In the genomic region with DNA sequence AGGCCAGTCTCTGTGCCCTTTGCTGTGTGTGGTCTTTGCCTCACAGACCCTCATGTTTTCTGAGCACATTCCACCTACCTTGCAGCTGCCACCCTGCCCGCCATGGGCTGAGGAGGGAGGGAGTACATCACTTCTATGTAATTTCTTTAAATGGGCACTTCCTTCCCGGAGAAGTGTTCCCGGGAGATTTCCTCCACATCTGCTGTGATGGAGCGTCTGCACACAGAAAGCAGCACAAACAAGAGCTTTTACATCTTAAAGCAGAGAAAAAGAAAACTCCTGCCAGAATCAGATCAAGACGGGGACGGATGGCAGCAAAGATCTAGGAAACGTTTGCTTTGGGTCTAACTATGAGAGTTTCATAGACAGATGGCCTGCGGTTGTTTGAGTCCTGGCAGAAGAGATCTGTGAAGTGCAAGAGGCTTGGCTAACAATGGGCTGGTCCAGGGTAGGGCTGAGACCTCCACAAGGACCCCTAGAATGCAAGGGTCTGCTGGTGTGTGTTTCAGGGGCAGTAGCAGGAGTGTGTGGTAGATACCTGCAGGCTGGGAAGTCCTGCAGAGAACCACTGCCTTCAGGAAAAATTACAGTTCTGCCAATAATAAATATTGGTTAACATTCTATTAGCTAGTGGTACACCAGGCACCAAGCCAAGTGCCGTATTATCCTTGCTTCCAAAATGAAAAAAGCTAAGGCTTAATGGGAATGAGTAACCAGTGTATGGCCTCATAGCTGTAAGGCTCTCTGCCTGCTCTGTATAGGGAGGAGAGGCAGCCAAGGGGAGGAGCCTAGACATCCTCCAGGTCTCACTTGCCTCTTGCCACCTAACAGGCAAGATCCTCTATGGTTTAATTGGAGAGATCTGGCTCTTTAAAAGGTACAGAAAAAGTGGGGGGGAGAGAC, we compare ENCODE assay signal across 11 mouse cellular contexts. TPM values are rescaled to one million over a fixed set of nuclear protein-coding genes. Genes with fewer than 3 reads are reported as not detected.
DNase-seq lines count a peak whose midpoint lies in the region; ATAC-seq and TF ChIP-seq lines count a peak whose summit lies in the region.
"Had no signal": no experiment of that assay in that cellular context is flagged by ENCODE, and none has a peak within 500 bp of the region (broad histone marks: within the 10 kb centered on the region; RNA-seq: fewer than 3 reads in every experiment).

No protein-coding gene starts in this region.

- 33% methylated on average over 9 of the region's 9 CpGs for WGBS in embryonic facial prominence, embryonic 14.5 days
- WGBS in midbrain, embryonic 16.5 days, result 50% methylated on average over 9 of the region's 9 CpGs

- peak overlapping the region; percentile 88 for H3K27ac ChIP-seq in gastrocnemius, adult 2 months
- H3K27ac ChIP-seq in embryonic facial prominence, embryonic 14.5 days (replicated peaks; ENCODE audit: low read depth, low read length), result no peak overlapping the region
- H3K27ac ChIP-seq in midbrain, embryonic 16.5 days (ENCODE audit: low read length), result 0 out of 2 replicates have a peak overlapping the region, but pooled peaks have one; percentile 8
- H3K27ac ChIP-seq: embryonic facial prominence, embryonic 15.5 days; kidney, embryonic 15.5 days; liver, embryonic 13.5 days had no signal

- no peak overlapping the region for H3K4me2 ChIP-seq in embryonic facial prominence, embryonic 14.5 days (ENCODE audit: low read depth, low read length)
- no peak overlapping the region for H3K4me2 ChIP-seq in midbrain, embryonic 16.5 days (ENCODE audit: low read length)
- H3K4me2 ChIP-seq: embryonic facial prominence, embryonic 15.5 days; kidney, embryonic 15.5 days; liver, embryonic 13.5 days had no signal

- intact Hi-C loops in gastrocnemius, adult 2 months (cut with DNase I), result loop anchor here (2.0 kb wide), 1 partner anchor 17 kb away; no protein-coding TSS in a partner anchor
- intact Hi-C loops in gastrocnemius, postnatal 14 days (cut with DNase I; ENCODE audit: low total_unique reads), result no loop called here

- H3K9me3 ChIP-seq in embryonic facial prominence, embryonic 14.5 days (ENCODE audit: control insufficient read depth, low read length), result no peaks in the 10 kb centered on the region
- H3K9me3 ChIP-seq in midbrain, embryonic 16.5 days (replicated peaks; ENCODE audit: control insufficient read depth, low read length, poor library complexity, severe bottlenecking), result no peaks in the 10 kb centered on the region
- H3K9me3 ChIP-seq: embryonic facial prominence, embryonic 15.5 days; kidney, embryonic 15.5 days; liver, embryonic 13.5 days had no signal

- H3K36me3 ChIP-seq in embryonic facial prominence, embryonic 14.5 days (ENCODE audit: control insufficient read depth, insufficient read depth, low read length), result no peaks in the 10 kb centered on the region
- H3K36me3 ChIP-seq in midbrain, embryonic 16.5 days (ENCODE audit: control insufficient read depth, insufficient read depth, low read length), result no peaks in the 10 kb centered on the region
- H3K36me3 ChIP-seq: embryonic facial prominence, embryonic 15.5 days; kidney, embryonic 15.5 days; liver, embryonic 13.5 days had no signal

- no peak for TF ChIP-seq CTCF in gastrocnemius, adult 2 months (IDR thresholded peaks at IDR 0.05)

- no peak overlapping the region for H3K4me3 ChIP-seq in gastrocnemius, adult 2 months
- H3K4me3 ChIP-seq in embryonic facial prominence, embryonic 14.5 days (ENCODE audit: low read depth, low read length), result no peak overlapping the region
- no peak overlapping the region for H3K4me3 ChIP-seq in midbrain, embryonic 16.5 days (ENCODE audit: low read depth, low read length)
- H3K4me3 ChIP-seq: embryonic facial prominence, embryonic 15.5 days; kidney, embryonic 15.5 days; liver, embryonic 13.5 days had no signal

- no peak overlapping the region for H3K9ac ChIP-seq in embryonic facial prominence, embryonic 14.5 days (ENCODE audit: low read depth, low read length)
- no peak overlapping the region for H3K9ac ChIP-seq in midbrain, embryonic 16.5 days (ENCODE audit: low read depth, low read length)
- H3K9ac ChIP-seq: embryonic facial prominence, embryonic 15.5 days; kidney, embryonic 15.5 days; liver, embryonic 13.5 days had no signal

- no peak for ATAC-seq in embryonic facial prominence, embryonic 14.5 days (ENCODE audit: low read depth)
- ATAC-seq in midbrain, embryonic 16.5 days, result no peak

- no peaks in the 10 kb centered on the region for H3K4me1 ChIP-seq in embryonic facial prominence, embryonic 14.5 days (ENCODE audit: control insufficient read depth, insufficient read depth, low read length)
- no peaks in the 10 kb centered on the region for H3K4me1 ChIP-seq in midbrain, embryonic 16.5 days (ENCODE audit: control insufficient read depth, insufficient read depth, low read length)
- H3K4me1 ChIP-seq: liver, embryonic 13.5 days had no signal

- no peak for DNase-seq in gastrocnemius, adult 2 months
- no peak for DNase-seq in gastrocnemius, postnatal 14 days
- peak; percentile 70 for DNase-seq in cerebellum, adult 11 months
- peak; percentile 30 for DNase-seq in embryonic facial prominence, embryonic 14.5 days (ENCODE audit: low spot score)
- no peak for DNase-seq in spleen, postnatal 4 days (ENCODE audit: low spot score in 2 of 2)
- no peak for DNase-seq in kidney, postnatal 14 days
- no peak for DNase-seq in thymus, postnatal 25 days
- DNase-seq: liver, embryonic 13.5 days had no signal

- no peaks in the 10 kb centered on the region for H3K27me3 ChIP-seq in embryonic facial prominence, embryonic 14.5 days (replicated peaks; ENCODE audit: control insufficient read depth, insufficient read depth, low read length)
- no peaks in the 10 kb centered on the region for H3K27me3 ChIP-seq in midbrain, embryonic 16.5 days (ENCODE audit: control insufficient read depth, insufficient read depth, low read depth, low read length)
- H3K27me3 ChIP-seq: embryonic facial prominence, embryonic 15.5 days; kidney, embryonic 15.5 days; liver, embryonic 13.5 days had no signal

RNA-seq across cellular contexts. Expression of a gene that starts 16.0 kb away (rescaled TPM):
- total RNA-seq in gastrocnemius, adult 2 months (2021), result 10 to 100 TPM; 11.6 to 34.5 TPM
- total RNA-seq in gastrocnemius, postnatal 14 days (2021), result 10 to 100 TPM; 67.9 to 75.3 TPM
- polyA plus RNA-seq in embryonic facial prominence, embryonic 14.5 days (2014; fragmentation: Nextera tagmentation; extraction: Ambion mirVana), result 219 and 223 TPM in 2 replicates
- 0.13 and 0.14 TPM in 2 replicates for polyA plus RNA-seq in midbrain, embryonic 16.5 days (2015; fragmentation: Nextera tagmentation; extraction: Ambion mirVana)

RNA-seq across cellular contexts. Expression of a gene that starts 38.5 kb away (rescaled TPM):
- under 1 TPM; 0.20 to 0.31 TPM for total RNA-seq in gastrocnemius, adult 2 months (2021)
- under 1 TPM; 0.58 to 0.78 TPM for total RNA-seq in gastrocnemius, postnatal 14 days (2021)
- polyA plus RNA-seq in embryonic facial prominence, embryonic 14.5 days (2014; fragmentation: Nextera tagmentation; extraction: Ambion mirVana), result 1.5 and 1.8 TPM in 2 replicates
- 18.0 and 26.6 TPM in 2 replicates for polyA plus RNA-seq in midbrain, embryonic 16.5 days (2015; fragmentation: Nextera tagmentation; extraction: Ambion mirVana)

RNA-seq across cellular contexts. Expression of a gene that starts 59.0 kb away (rescaled TPM):
- total RNA-seq in gastrocnemius, adult 2 months (2021), result under 1 TPM; 0.42 to 0.46 TPM
- 1 to 10 TPM; 4.3 to 6.7 TPM for total RNA-seq in gastrocnemius, postnatal 14 days (2021)
- polyA plus RNA-seq in embryonic facial prominence, embryonic 14.5 days (2014; fragmentation: Nextera tagmentation; extraction: Ambion mirVana), result 12.8 and 14.1 TPM in 2 replicates
- 20.2 and 25.6 TPM in 2 replicates for polyA plus RNA-seq in midbrain, embryonic 16.5 days (2015; fragmentation: Nextera tagmentation; extraction: Ambion mirVana)

Comparison
In these comparisons a context has a peak if more than half of its experiments do, and no peak if none do; other contexts are left out.
1. DNase-seq: peak in cerebellum, adult 11 months (single experiment) and embryonic facial prominence, embryonic 14.5 days (single experiment); none in gastrocnemius, adult 2 months (single experiment), gastrocnemius, postnatal 14 days (single experiment), spleen, postnatal 4 days (0 of 2), kidney, postnatal 14 days (single experiment) and thymus, postnatal 25 days (single experiment).